Mouse (Mus musculus) heart, embryonic 15.5 days (tissue): ENCODE measurements around the gene Dcxr. TPM values are rescaled to one million over a fixed set of nuclear protein-coding genes. Genes with fewer than 3 reads are reported as not detected.
"Not testable (repeated sequence)": the region's sequence is repeated elsewhere in the genome, so short reads cannot be mapped to it uniquely, and the experiment has no call there.

Experiments used
- ATAC-seq: fragments of 200-750 bp; cut with Nextera tagmentation; replicated peaks from 2 replicates; pipeline ENCODE4 v1.8.0; 2017; ENCODE audit warnings: low read depth, moderate TSS enrichment; ENCODE audit not compliant: insufficient number of reproducible peaks, insufficient read depth, low FRiP score
- H3K27ac ChIP-seq: fragments of 300-500 bp; sonication (generic); 2 replicates; pipeline ENCODE4 v1.5.1; 2015; ENCODE audit warnings: mild to moderate bottlenecking, inconsistent platforms
- H3K27me3 ChIP-seq: fragments of 300-500 bp; sonication (generic); 2 replicates; pipeline ENCODE4 v1.6.1; 2015; ENCODE audit warnings: inconsistent platforms
- H3K36me3 ChIP-seq: fragments of 300-500 bp; sonication (generic); 2 replicates; pipeline ENCODE4 v1.6.1; 2015; ENCODE audit warnings: mild to moderate bottlenecking, inconsistent platforms
- H3K4me1 ChIP-seq: fragments of 300-500 bp; sonication (generic); replicated peaks from 2 replicates; pipeline ENCODE4 v1.6.1; 2015; ENCODE audit warnings: inconsistent platforms
- H3K4me2 ChIP-seq: fragments of 300-500 bp; sonication (generic); 2 replicates; pipeline ENCODE4 v1.6.1; 2015; ENCODE audit warnings: inconsistent platforms, mild to moderate bottlenecking, moderate library complexity
- H3K4me3 ChIP-seq: fragments of 300-500 bp; sonication (generic); 2 replicates; pipeline ENCODE4 v1.5.1; 2015; ENCODE audit warnings: mild to moderate bottlenecking, inconsistent platforms
- H3K9ac ChIP-seq: fragments of 300-500 bp; sonication (generic); 2 replicates; pipeline ENCODE4 v1.6.1; 2015; ENCODE audit warnings: mild to moderate bottlenecking, inconsistent platforms
- H3K9me3 ChIP-seq: fragments of 300-500 bp; sonication (generic); replicated peaks from 2 replicates; pipeline ENCODE4 v1.6.1; 2016; ENCODE audit warnings: inconsistent platforms
- WGBS: fragments of 180-500 bp; shearing (Covaris S2); methylation state at CpG from one replicate; pipeline ENCODE4 v1.1.7; 2015; ENCODE audit warnings: mixed read lengths; 5-methylcytosine and 5-hydroxymethylcytosine counted together
- polyA plus RNA-seq: library from polyadenylated mRNA; unstranded; fragments of >200 nt; fragmentation: Nextera tagmentation; extraction: Ambion mirVana; gene quantifications from 2 replicates; pipeline ENCODE4 v1.2.1, GENCODE M21; 2015

The Dcxr gene
- polyA plus RNA-seq, 1 experiment from 2014 or later: 7.0 TPM

DNA sequence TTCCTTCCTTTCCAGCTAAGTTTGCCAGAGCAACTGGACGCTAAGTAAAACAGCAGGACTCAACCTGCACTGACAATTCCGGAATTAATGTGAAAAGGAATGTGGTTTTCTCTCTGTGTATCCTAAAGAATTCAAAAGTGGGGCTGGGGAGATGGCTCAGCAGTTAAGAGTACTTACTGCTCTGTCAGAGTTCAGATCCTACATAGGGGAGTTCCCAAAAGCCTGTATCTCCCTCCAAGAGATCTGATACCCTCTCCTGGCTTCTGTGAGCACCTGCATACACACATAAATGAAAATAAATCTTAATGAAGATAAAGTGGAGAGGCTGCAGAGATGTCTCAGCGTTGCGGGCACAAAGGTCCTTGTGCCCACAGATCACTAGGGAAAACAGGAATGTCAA lies 24.5 kb upstream of the Dcxr start:
- Histone ChIP-seq H3K4me1 (no peaks in the 10 kb centered on the region), H3K27ac (no peak overlapping the region), H3K27me3 (0 out of 2 replicates have a peak, but pooled peaks cover 3% of the 10 kb centered on the region), H3K9me3 (no peaks in the 10 kb centered on the region), H3K4me3 (no peak overlapping the region), H3K36me3 (no peaks in the 10 kb centered on the region), H3K9ac (no peak overlapping the region), H3K4me2 (no peak overlapping the region)
- WGBS: 65% methylated on average over 4 of the region's 4 CpGs
- ATAC-seq: no peak

GRCm38 (mm10) chr11:120749430-120749829 lies 22.3 kb upstream of the Dcxr start:
- no peaks in the 10 kb centered on the region for H3K36me3 ChIP-seq
- WGBS: 58% methylated on average over 8 of the region's 8 CpGs
- no peak overlapping the region for H3K27ac ChIP-seq
- H3K4me3 ChIP-seq: no peak overlapping the region
- no peak overlapping the region for H3K4me2 ChIP-seq
- no peaks in the 10 kb centered on the region for H3K4me1 ChIP-seq
- H3K9ac ChIP-seq: no peak overlapping the region
- H3K27me3 ChIP-seq: 0 out of 2 replicates have a peak, but pooled peaks cover 3% of the 10 kb centered on the region
- no peak for ATAC-seq
- H3K9me3 ChIP-seq: no peaks in the 10 kb centered on the region

DNA sequence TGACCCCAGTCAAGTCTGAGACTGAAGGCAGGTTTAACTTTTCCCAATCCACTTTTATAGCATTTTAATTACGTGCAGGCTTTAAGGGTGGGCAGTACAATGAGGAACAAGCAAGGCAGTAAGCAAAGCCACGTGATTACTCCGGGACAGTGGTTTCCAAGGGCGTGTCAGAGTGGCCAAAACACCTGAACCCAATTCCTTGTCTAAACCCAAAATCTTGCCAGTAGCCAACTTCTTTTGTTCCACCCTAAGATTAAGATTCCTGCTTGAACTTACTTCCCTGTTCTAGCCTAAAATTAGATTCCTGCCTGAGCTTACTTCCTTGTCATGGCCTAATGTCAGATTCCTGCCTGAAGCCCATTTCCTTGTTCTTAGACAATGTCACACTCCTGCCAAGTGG lies 20.9 kb upstream of the Dcxr start:
- 0 out of 2 replicates have a peak, but pooled peaks cover 3% of the 10 kb centered on the region for H3K27me3 ChIP-seq
- no peaks in the 10 kb centered on the region for H3K36me3 ChIP-seq
- 68% methylated on average over 4 of the region's 4 CpGs for WGBS
- no peaks in the 10 kb centered on the region for H3K9me3 ChIP-seq
- H3K4me1 ChIP-seq: no peaks in the 10 kb centered on the region
- no peak for ATAC-seq
- no peak overlapping the region for H3K9ac ChIP-seq
- no peak overlapping the region for H3K4me2 ChIP-seq
- no peak overlapping the region for H3K27ac ChIP-seq
- H3K4me3 ChIP-seq: no peak overlapping the region

DNA sequence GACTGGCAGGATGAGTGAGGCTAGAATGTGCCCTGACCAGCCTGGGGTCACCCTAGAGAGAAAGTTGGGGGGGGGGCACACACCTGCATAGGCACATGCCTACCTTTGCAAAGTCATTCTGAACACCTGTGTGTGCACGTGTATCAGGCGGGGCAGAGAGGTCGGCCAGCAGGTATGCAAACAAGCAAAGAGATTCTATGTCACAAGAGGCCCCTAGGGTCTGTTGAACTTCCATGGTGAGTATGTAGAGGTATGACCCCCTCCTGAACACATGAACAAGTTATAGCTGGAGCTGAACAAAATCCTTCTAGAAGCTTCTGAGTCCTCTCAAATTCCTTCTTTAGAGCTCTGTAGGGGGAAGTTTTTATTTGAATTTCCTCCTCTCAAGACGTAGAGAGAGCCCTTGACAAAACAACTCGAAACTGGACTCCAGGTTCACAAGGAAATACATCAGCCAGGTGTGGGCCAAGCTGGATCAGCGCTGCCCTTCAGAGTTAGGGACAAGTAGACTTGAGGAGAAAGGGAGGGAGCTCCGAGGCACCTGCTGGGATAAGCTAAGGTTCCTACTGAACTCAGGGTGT lies 17.1 kb upstream of the Dcxr start:
- no peaks in the 10 kb centered on the region for H3K4me1 ChIP-seq
- peak overlapping the region; percentile 24; the same call in 1 of the 2 replicates for H3K27ac ChIP-seq
- H3K27me3 ChIP-seq: 0 out of 2 replicates have a peak, but pooled peaks cover 2% of the 10 kb centered on the region
- H3K9ac ChIP-seq: no peak overlapping the region
- WGBS: 69% methylated on average over 7 of the region's 7 CpGs
- ATAC-seq: 0 out of 2 replicates have a peak, but pooled peaks have one; percentile 4
- no peak overlapping the region for H3K4me2 ChIP-seq
- no peaks in the 10 kb centered on the region for H3K36me3 ChIP-seq
- H3K9me3 ChIP-seq: no peaks in the 10 kb centered on the region
- H3K4me3 ChIP-seq: no peak overlapping the region

- no peak overlapping the region for H3K4me3 ChIP-seq
- WGBS: 83% methylated on average over 5 of the region's 5 CpGs
- no peaks in the 10 kb centered on the region for H3K4me1 ChIP-seq
- H3K9me3 ChIP-seq: no peaks in the 10 kb centered on the region
- H3K27me3 ChIP-seq: 0 out of 2 replicates have a peak, but pooled peaks cover 2% of the 10 kb centered on the region
- no peak overlapping the region for H3K27ac ChIP-seq
- no peak overlapping the region for H3K9ac ChIP-seq
- no peaks in the 10 kb centered on the region for H3K36me3 ChIP-seq
- no peak overlapping the region for H3K4me2 ChIP-seq
- no peak for ATAC-seq
Measured at GRCm38 (mm10) chr11:120740981-120741380, 13.9 kb upstream of the Dcxr start.

GRCm38 (mm10) chr11:120736424-120736823 lies 9.3 kb upstream of the Dcxr start:
- H3K9me3 ChIP-seq: no peaks in the 10 kb centered on the region
- H3K4me3 ChIP-seq: no peak overlapping the region
- no peak for ATAC-seq
- H3K27ac ChIP-seq: no peak overlapping the region
- H3K9ac ChIP-seq: no peak overlapping the region
- H3K4me2 ChIP-seq: no peak overlapping the region
- H3K36me3 ChIP-seq: no peaks in the 10 kb centered on the region
- WGBS: 58% methylated on average over 6 of the region's 6 CpGs
- H3K4me1 ChIP-seq: peaks cover 6% of the 10 kb centered on the region
- 0 out of 2 replicates have a peak, but pooled peaks cover 2% of the 10 kb centered on the region for H3K27me3 ChIP-seq

- ATAC-seq: no peak
- Histone ChIP-seq H3K9ac (no peak overlapping the region), H3K27me3 (peaks cover 15% of the 10 kb centered on the region; the same call in 1 of the 2 replicates), H3K9me3 (no peaks in the 10 kb centered on the region), H3K36me3 (no peaks in the 10 kb centered on the region), H3K4me1 (peaks cover 6% of the 10 kb centered on the region), H3K4me2 (no peak overlapping the region), H3K27ac (no peak overlapping the region), H3K4me3 (no peak overlapping the region)
- WGBS: 47% methylated on average over 6 of the region's 6 CpGs
Measured at GRCm38 (mm10) chr11:120733521-120733920, 6.4 kb upstream of the Dcxr start.

DNA sequence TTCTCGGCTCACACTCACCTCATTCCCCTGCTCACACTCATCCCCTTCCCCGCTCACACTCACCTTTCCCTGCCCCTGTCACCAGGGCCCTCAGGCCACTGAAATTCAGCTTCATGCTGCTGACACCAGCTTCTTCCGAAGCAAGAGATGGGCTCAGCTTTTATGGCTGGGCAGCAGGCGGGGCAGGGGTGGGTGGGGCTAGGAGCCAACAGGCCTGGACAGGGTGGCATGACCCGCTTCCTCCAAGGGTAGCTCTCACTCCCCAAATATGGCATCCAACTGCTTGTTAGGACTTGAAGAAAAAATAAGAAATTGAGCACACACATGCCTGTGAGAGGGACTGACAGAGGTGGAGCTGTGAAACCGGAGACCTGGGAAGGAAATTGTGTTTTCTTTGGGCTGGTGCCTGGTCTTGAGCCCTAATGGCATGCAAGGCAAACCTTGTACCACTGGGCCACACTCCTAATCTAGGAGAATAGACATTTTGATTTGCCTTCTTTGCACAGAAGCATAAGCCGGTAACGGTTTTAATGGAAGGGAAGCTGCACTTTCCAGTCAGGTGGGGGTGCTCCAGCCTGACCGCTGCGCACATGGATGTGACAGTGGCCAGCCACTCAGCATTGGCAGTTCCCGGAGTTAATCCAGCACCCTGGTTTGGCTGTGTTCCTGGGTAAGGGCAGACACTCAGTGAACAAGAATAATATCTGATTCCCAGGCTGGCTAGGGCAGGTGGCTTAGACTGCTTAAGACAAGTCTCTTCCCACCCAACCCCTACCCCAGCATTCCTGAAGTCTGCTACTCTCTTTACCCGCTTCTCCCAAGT lies 5.0 kb upstream of the Dcxr start, which contains the start of gene Cbr2:
TSS of gene Cbr2 (minus strand) at position 257 of the 823 bp plus-strand sequence.
- no peak within 1 kb of the TSS for H3K9ac ChIP-seq
- H3K4me2 ChIP-seq: no peak within 1 kb of the TSS
- no peaks in the 10 kb centered on the region for H3K36me3 ChIP-seq
- peaks cover 6% of the 10 kb centered on the region for H3K4me1 ChIP-seq
- no peak for ATAC-seq
- H3K27me3 ChIP-seq: peaks cover 20% of the 10 kb centered on the region; the same call in 1 of the 2 replicates
- no peak within 1 kb of the TSS for H3K4me3 ChIP-seq
- peak within 1 kb of the TSS; percentile 49 for H3K27ac ChIP-seq
- 58% methylated on average over 12 of the region's 12 CpGs for WGBS
- H3K9me3 ChIP-seq: no peaks in the 10 kb centered on the region

DNA sequence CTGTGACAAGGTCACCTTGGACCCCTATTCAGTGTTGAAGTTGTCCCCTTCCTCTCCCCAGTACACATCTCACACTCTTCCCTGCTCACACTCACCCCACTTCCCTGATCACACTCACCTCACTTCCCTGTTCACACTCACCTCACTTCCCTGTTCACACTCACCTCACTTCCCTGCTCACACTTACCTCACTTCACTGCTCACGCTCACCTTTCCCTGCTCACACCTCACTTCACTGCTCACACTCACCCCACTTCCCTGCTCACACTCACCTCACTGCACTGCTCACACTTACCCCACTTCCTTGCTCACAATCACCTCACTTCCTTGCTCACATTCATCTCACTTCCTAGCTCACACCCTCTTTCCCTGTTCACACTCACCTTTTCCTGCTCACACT lies 4.3 kb upstream of the Dcxr start:
- Histone ChIP-seq H3K4me2 (no peak overlapping the region), H3K9me3 (no peaks in the 10 kb centered on the region), H3K9ac (no peak overlapping the region), H3K4me3 (no peak overlapping the region), H3K4me1 (peaks cover 12% of the 10 kb centered on the region), H3K27me3 (peaks cover 21% of the 10 kb centered on the region), H3K27ac (no peak overlapping the region), H3K36me3 (no peaks in the 10 kb centered on the region)
- 97% methylated on average over 1 of the region's 1 CpGs for WGBS
- no peak for ATAC-seq

GRCm38 (mm10) chr11:120730331-120730870 lies 3.3 kb upstream of the Dcxr start:
- WGBS: 87% methylated on average over 10 of the region's 10 CpGs
- H3K27ac ChIP-seq: no peak overlapping the region

DNA sequence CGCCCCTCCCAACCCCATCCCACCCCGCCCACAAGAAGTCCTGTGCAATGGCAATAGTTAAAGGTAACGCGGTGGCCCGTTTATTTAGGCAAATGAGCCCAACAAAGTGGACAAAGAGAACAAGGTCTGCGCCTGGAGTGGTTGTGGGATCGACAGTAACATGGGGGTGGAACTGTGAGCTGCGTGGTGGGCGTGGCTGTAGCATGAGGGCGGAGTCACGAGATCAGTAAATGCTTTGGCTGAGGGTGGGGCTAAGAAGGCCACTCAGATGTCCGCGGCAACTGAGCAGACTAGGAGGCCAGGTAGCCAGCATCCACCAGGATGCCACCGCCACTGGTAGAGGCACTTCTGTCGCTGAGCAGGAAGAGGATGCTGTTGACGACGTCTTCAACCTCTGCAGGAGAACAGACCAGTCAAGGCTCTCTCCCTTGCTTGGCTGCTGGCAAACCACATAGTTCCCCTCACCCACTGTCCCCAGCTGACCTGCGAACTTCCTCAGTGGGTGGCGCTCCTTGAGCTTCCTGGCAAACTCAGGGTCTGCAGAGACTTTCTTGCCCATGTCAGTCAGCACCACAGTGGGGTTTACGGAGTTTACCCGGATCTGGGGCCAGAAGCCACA lies 2.5 kb upstream of the Dcxr start:
- Histone ChIP-seq H3K4me2 (peak overlapping the region; percentile 16; the same call in 1 of the 2 replicates), H3K4me1 (peaks cover 15% of the 10 kb centered on the region), H3K27me3 (peaks cover 38% of the 10 kb centered on the region)
- ATAC-seq, H3K9me3 ChIP-seq, H3K4me3 ChIP-seq, H3K27ac ChIP-seq, H3K9ac ChIP-seq, H3K36me3 ChIP-seq: not testable (repeated sequence)
- WGBS: 3% methylated on average over 17 of the region's 21 CpGs

More at GRCm38 (mm10) chr11:120730331-120730870, 3.3 kb upstream of the Dcxr start:
- Histone ChIP-seq H3K9me3 (no peaks in the 10 kb centered on the region), H3K4me3 (no peak overlapping the region), H3K9ac (no peak overlapping the region), H3K4me2 (no peak overlapping the region), H3K27me3 (peaks cover 31% of the 10 kb centered on the region), H3K36me3 (no peaks in the 10 kb centered on the region), H3K4me1 (peaks cover 15% of the 10 kb centered on the region)
- ATAC-seq: no peak
